Mouse (Mus musculus): Measurements from ENCODE around the gene Fzd7. TPM values are rescaled to one million over a fixed set of nuclear protein-coding genes. Genes with fewer than 3 reads are reported as not detected.
A peak's percentile ranks its signal among the peaks of the same experiment; 100 is the strongest.

Gene Fzd7
- polyA plus RNA-seq, 1 experiment from 2014 or later, result 3.0 TPM

DNA sequence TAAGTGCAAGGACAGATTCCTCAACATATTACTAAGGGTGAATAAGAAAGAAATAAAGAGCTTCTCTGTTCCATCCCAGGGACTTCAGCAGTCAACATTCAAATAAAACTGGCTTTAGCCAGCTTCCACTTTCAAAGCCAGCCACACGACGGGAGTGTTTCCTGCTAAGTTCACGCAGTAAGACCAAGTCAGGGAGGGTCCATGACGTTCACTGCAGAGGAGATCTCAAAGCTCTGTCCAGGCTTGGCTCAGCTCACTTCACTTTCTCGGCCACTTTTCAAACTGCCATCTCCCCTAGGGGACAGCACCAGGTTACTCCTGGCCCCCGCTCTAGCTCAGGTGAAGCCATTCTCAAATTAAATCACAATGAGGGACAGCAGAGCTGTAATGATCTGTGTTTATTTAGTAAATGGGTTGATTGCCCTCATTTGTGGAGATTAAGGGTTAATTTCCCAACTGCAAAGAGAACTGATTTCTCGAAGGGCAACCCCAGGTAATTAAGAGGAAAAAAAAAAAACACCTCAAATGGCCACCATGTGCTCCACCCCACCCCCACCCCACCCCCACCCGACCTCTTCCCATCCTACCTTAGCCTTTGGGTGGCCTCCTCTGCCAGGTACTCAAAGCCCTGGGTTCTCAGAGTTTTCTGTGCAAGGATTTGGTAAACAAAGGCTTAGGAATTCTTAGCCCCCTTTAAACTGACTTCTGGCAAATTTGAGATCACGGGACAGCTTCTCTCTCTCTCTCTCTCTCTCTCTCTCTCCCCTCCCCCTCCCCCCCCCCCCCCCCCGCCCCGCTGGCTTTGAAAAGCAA, 9.7 kb upstream of the Fzd7 start:
- ATAC-seq (replicated peaks; ENCODE audit: insufficient number of reproducible peaks, insufficient read depth, low FRiP score, low read depth), result no peak
- Histone ChIP-seq H3K9me3 (replicated peaks) (no peaks in the 10 kb centered on the region), H3K9ac (no peak overlapping the region), H3K4me1 (replicated peaks) (peaks cover 17% of the 10 kb centered on the region), H3K4me3 (no peak overlapping the region), H3K4me2 (no peak overlapping the region; the same call in 1 of the 2 replicates), H3K27me3 (peaks cover 24% of the 10 kb centered on the region), H3K27ac (no peak overlapping the region), H3K36me3 (no peaks in the 10 kb centered on the region)
- WGBS, result 11% methylated on average over 10 of the region's 11 CpGs

- Histone ChIP-seq H3K9ac (no peak overlapping the region), H3K36me3 (no peaks in the 10 kb centered on the region), H3K4me3 (no peak overlapping the region), H3K27ac (no peak overlapping the region), H3K4me1 (replicated peaks) (peaks cover 17% of the 10 kb centered on the region), H3K9me3 (replicated peaks) (no peaks in the 10 kb centered on the region), H3K4me2 (no peak overlapping the region; the same call in 1 of the 2 replicates), H3K27me3 (peaks cover 28% of the 10 kb centered on the region)
- ATAC-seq (replicated peaks; ENCODE audit: insufficient number of reproducible peaks, insufficient read depth, low FRiP score, low read depth), result no peak
- 16% methylated on average over 4 of the region's 4 CpGs for WGBS
Measured at GRCm38 (mm10) chr1:59473181-59473555, 9.1 kb upstream of the Fzd7 start.

GRCm38 (mm10) chr1:59475618-59476017, 6.6 kb upstream of the Fzd7 start:
- H3K4me2 ChIP-seq, result no peak overlapping the region
- WGBS, result 23% methylated on average over 2 of the region's 2 CpGs
- H3K9me3 ChIP-seq (replicated peaks), result no peaks in the 10 kb centered on the region
- peaks cover 30% of the 10 kb centered on the region for H3K27me3 ChIP-seq
- H3K36me3 ChIP-seq, result no peaks in the 10 kb centered on the region
- ATAC-seq (replicated peaks; ENCODE audit: insufficient number of reproducible peaks, insufficient read depth, low FRiP score, low read depth), result no peak
- no peak overlapping the region for H3K4me3 ChIP-seq
- peaks cover 17% of the 10 kb centered on the region for H3K4me1 ChIP-seq (replicated peaks)
- no peak overlapping the region for H3K27ac ChIP-seq
- H3K9ac ChIP-seq, result no peak overlapping the region

DNA sequence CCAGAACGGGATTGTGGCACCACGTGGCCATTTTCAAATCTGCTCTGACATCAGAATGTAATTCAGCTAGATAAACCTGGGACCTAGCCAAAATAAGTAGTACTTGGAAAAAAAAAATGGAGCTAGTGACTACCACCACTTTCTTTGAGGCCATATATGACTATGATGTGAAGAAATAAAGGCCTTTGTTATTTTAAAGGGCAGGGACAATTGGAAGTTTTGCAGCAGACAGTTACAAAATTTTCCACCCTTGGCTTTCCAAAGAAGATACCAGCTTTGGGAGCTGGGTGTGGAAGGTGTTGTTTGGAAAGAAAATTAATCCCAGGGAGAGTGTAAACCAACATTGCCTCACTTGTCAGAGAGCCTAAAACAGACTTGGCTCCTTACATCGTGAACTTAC, 3.3 kb upstream of the Fzd7 start:
- Histone ChIP-seq H3K9me3 (replicated peaks) (no peaks in the 10 kb centered on the region), H3K27ac (no peak overlapping the region), H3K4me2 (no peak overlapping the region), H3K27me3 (peaks cover 33% of the 10 kb centered on the region), H3K4me3 (no peak overlapping the region), H3K9ac (no peak overlapping the region), H3K36me3 (no peaks in the 10 kb centered on the region), H3K4me1 (replicated peaks) (peaks cover 21% of the 10 kb centered on the region)
- no peak for ATAC-seq (replicated peaks; ENCODE audit: insufficient number of reproducible peaks, insufficient read depth, low FRiP score, low read depth)
- 67% methylated on average over 3 of the region's 3 CpGs for WGBS

DNA sequence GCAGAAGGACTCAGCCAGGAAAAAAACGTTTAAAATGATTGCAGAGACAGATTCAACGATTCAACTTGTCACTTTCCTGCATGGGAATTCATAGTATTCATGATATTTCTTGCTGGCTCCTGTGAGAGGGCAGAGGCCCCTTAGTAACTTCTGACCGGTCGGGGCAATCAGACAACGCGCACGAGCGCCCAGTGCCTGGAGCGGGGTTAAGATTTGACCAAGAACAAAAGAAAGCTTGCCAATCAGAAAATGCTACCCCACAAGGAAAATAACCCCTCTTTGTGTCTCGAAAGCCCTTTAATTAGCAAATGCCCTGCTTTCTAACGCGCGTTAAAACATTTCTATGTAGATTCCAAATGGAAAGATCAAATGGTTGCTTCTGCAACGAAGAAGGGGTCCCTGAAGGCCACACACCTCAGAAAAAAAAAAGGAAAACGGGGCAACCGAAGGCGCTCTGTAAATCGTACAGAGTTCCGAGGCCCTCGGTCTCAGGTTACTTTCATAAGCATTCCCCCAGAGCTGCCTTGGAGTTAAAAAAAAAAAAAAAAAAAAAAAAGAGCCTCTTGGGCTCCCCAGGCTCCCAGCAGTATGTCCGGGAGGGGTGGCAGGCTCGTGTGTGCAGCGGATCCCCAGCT, 1.3 kb upstream of the Fzd7 start:
- peaks cover 44% of the 10 kb centered on the region for H3K27me3 ChIP-seq
- H3K9me3 ChIP-seq (replicated peaks), result no peaks in the 10 kb centered on the region
- H3K4me1 ChIP-seq (replicated peaks), result peaks cover 29% of the 10 kb centered on the region
- ATAC-seq (replicated peaks; ENCODE audit: insufficient number of reproducible peaks, insufficient read depth, low FRiP score, low read depth), result no peak
- H3K4me3 ChIP-seq, result peak overlapping the region; percentile 69
- peak overlapping the region; percentile 86 for H3K27ac ChIP-seq
- peak overlapping the region; percentile 97 for H3K4me2 ChIP-seq
- WGBS, result 6% methylated on average over 23 of the region's 23 CpGs
- no peaks in the 10 kb centered on the region for H3K36me3 ChIP-seq
- peak overlapping the region; percentile 57 for H3K9ac ChIP-seq

- H3K9me3 ChIP-seq (replicated peaks), result no peaks in the 10 kb centered on the region
- peaks cover 29% of the 10 kb centered on the region for H3K4me1 ChIP-seq (replicated peaks)
- peak overlapping the region; percentile 97 for H3K4me2 ChIP-seq
- WGBS, result under 1% methylated on average over 57 of the region's 57 CpGs
- peak overlapping the region; percentile 74 for H3K9ac ChIP-seq
- peak overlapping the region; percentile 86 for H3K27ac ChIP-seq
- peaks cover 41% of the 10 kb centered on the region for H3K27me3 ChIP-seq
- no peaks in the 10 kb centered on the region for H3K36me3 ChIP-seq
- peak overlapping the region; percentile 69 for H3K4me3 ChIP-seq
- ATAC-seq (replicated peaks; ENCODE audit: insufficient number of reproducible peaks, insufficient read depth, low FRiP score, low read depth), result peak; percentile 96
Measured at GRCm38 (mm10) chr1:59481456-59482291, 550 bp upstream of the Fzd7 start.

DNA sequence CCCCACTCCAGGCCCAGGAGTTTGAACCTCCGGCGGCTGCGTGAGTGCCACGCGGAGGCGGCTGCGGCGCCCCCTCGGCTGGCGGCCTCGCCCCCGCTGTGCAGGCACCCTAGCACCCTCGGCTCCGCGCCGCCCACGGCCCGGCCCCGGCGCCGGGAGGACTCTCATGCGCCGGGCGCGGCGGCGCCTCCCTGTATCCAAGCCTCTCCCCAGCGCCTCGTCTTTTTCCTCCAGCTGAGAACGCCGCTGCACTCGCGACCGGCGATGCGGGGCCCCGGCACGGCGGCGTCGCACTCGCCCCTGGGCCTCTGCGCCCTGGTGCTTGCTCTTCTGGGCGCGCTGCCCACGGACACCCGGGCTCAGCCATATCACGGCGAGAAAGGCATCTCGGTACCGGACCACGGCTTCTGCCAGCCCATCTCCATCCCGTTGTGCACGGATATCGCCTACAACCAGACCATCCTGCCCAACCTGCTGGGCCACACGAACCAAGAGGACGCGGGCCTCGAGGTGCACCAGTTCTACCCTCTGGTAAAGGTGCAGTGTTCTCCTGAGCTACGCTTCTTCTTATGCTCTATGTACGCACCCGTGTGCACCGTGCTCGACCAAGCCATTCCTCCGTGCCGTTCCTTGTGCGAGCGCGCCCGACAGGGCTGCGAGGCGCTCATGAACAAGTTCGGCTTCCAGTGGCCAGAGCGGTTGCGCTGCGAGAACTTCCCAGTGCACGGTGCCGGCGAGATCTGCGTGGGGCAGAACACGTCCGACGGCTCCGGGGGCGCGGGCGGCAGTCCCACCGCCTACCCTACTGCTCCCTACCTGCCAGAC, 684 bp downstream of the Fzd7 start:
- H3K4me1 ChIP-seq (replicated peaks), result peaks cover 38% of the 10 kb centered on the region
- H3K27ac ChIP-seq, result peak overlapping the region; percentile 82
- no peaks in the 10 kb centered on the region for H3K9me3 ChIP-seq (replicated peaks)
- H3K4me2 ChIP-seq, result peak overlapping the region; percentile 97
- ATAC-seq (replicated peaks; ENCODE audit: insufficient number of reproducible peaks, insufficient read depth, low FRiP score, low read depth), result 0 out of 2 replicates have a peak, but pooled peaks have one; percentile 14
- peaks cover 34% of the 10 kb centered on the region for H3K27me3 ChIP-seq
- peak overlapping the region; percentile 74 for H3K9ac ChIP-seq
- WGBS, result under 1% methylated on average over 88 of the region's 88 CpGs
- H3K36me3 ChIP-seq, result no peaks in the 10 kb centered on the region
- peak overlapping the region; percentile 69 for H3K4me3 ChIP-seq

- Histone ChIP-seq H3K4me3 (peak overlapping the region; percentile 69), H3K9ac (peak overlapping the region; percentile 74), H3K27me3 (peaks cover 32% of the 10 kb centered on the region), H3K9me3 (replicated peaks) (no peaks in the 10 kb centered on the region), H3K27ac (peak overlapping the region; percentile 82; the same call in 1 of the 2 replicates), H3K36me3 (no peaks in the 10 kb centered on the region), H3K4me1 (replicated peaks) (peaks cover 43% of the 10 kb centered on the region), H3K4me2 (peak overlapping the region; percentile 97)
- ATAC-seq (replicated peaks; ENCODE audit: insufficient number of reproducible peaks, insufficient read depth, low FRiP score, low read depth), result 0 out of 2 replicates have a peak, but pooled peaks have one; percentile 24
- 2% methylated on average over 46 of the region's 46 CpGs for WGBS
Measured at GRCm38 (mm10) chr1:59483521-59484245, 1.5 kb downstream of the Fzd7 start.

GRCm38 (mm10) chr1:59484314-59484713, 2.1 kb downstream of the Fzd7 start:
- Histone ChIP-seq H3K4me1 (replicated peaks) (peaks cover 49% of the 10 kb centered on the region), H3K4me3 (peak overlapping the region; percentile 69), H3K9me3 (replicated peaks) (no peaks in the 10 kb centered on the region), H3K9ac (peak overlapping the region; percentile 74; the same call in 1 of the 2 replicates), H3K36me3 (no peaks in the 10 kb centered on the region), H3K27ac (no peak overlapping the region), H3K27me3 (peaks cover 29% of the 10 kb centered on the region), H3K4me2 (peak overlapping the region; percentile 97)
- 22% methylated on average over 21 of the region's 21 CpGs for WGBS
- ATAC-seq (replicated peaks; ENCODE audit: insufficient number of reproducible peaks, insufficient read depth, low FRiP score, low read depth), result no peak
